Mouse (Mus musculus) activated CD4-positive, CD25-positive, alpha-beta regulatory T cell, adult 4 months (primary cell): Measurements from ENCODE around the gene Poln. TPM values are rescaled to one million over a fixed set of nuclear protein-coding genes. Genes with fewer than 3 reads are reported as not detected.

ENCODE experiments used
- ATAC-seq: one replicate; pipeline ENCODE4 v1.8.0; 2017
- polyA plus RNA-seq, 2 experiments: library from polyadenylated mRNA; unstranded; fragments of 100-300 nt; shearing (Covaris generic); gene quantifications; one replicate each; pipeline ENCODE4 v1.2.1; 2017

The Poln gene
- polyA plus RNA-seq, 2 experiments from 2014 or later, result 0.28 to 0.94 TPM

GRCm38 (mm10) chr5:34186391-34186790 lies 17.1 kb upstream of the Poln start:
- no peak for ATAC-seq

GRCm38 (mm10) chr5:34185791-34186190 lies 16.5 kb upstream of the Poln start:
- ATAC-seq, result no peak

- no peak for ATAC-seq
Measured at GRCm38 (mm10) chr5:34185051-34185580, 15.9 kb upstream of the Poln start.

GRCm38 (mm10) chr5:34183976-34184375 lies 14.7 kb upstream of the Poln start:
- no peak for ATAC-seq

- no peak for ATAC-seq
Measured at GRCm38 (mm10) chr5:34183156-34183880, 14.1 kb upstream of the Poln start.

- ATAC-seq, result no peak
Measured at GRCm38 (mm10) chr5:34182486-34182885, 13.2 kb upstream of the Poln start.

- no peak for ATAC-seq
Measured at GRCm38 (mm10) chr5:34177821-34178220, 8.6 kb upstream of the Poln start.

- no peak for ATAC-seq
Measured at GRCm38 (mm10) chr5:34177091-34177490, 7.8 kb upstream of the Poln start.

- no peak for ATAC-seq
Measured at GRCm38 (mm10) chr5:34176691-34177090, 7.4 kb upstream of the Poln start.

- ATAC-seq, result no peak
Measured at GRCm38 (mm10) chr5:34175403-34175694, 6.1 kb upstream of the Poln start.

- no peak for ATAC-seq
Measured at GRCm38 (mm10) chr5:34174550-34175402, 5.5 kb upstream of the Poln start.

- ATAC-seq, result no peak
Measured at GRCm38 (mm10) chr5:34174021-34174420, 4.8 kb upstream of the Poln start.

GRCm38 (mm10) chr5:34170726-34171125 lies 1.5 kb upstream of the Poln start:
- ATAC-seq, result no peak

GRCm38 (mm10) chr5:34169954-34170353 lies 706 bp upstream of the Poln start:
- ATAC-seq, result no peak

- no peak for ATAC-seq
Measured at GRCm38 (mm10) chr5:34167857-34168256, 1.4 kb downstream of the Poln start.

- no peak for ATAC-seq
Measured at GRCm38 (mm10) chr5:34165793-34166192, 3.5 kb downstream of the Poln start.

GRCm38 (mm10) chr5:34148476-34148875 lies 20.8 kb downstream of the Poln start:
- no peak for ATAC-seq

- ATAC-seq, result no peak
Measured at GRCm38 (mm10) chr5:34147554-34147953, 21.7 kb downstream of the Poln start.

- no peak for ATAC-seq
Measured at GRCm38 (mm10) chr5:34139751-34140150, 29.5 kb downstream of the Poln start.

- no peak for ATAC-seq
Measured at GRCm38 (mm10) chr5:34132731-34133130, 36.5 kb downstream of the Poln start.

- ATAC-seq, result no peak
Measured at GRCm38 (mm10) chr5:34124131-34124530, 45.1 kb downstream of the Poln start.

GRCm38 (mm10) chr5:34119121-34119856 lies 50.0 kb downstream of the Poln start:
- ATAC-seq, result no peak

- ATAC-seq, result no peak
Measured at GRCm38 (mm10) chr5:34105681-34106080, 63.6 kb downstream of the Poln start.
